Mouse (Mus musculus): ENCODE measurements around the gene Cpeb3.

- TF ChIP-seq CTCF (IDR thresholded peaks at IDR 0.05; ENCODE audit: low read depth, low read length) (no peak), POLR2A (IDR thresholded peaks at IDR 0.05; ENCODE audit: borderline replicate concordance, low read depth, low read length) (no peak)
Measured at GRCm38 (mm10) chr19:37131660-37132059, 76.7 kb downstream of the Cpeb3 start.

All from bone marrow macrophage, adult 2 months (primary cell).